Mouse (Mus musculus) liver, embryonic 13.5 days (tissue): ENCODE data around the gene Camk2n1. TPM values are rescaled to one million over a fixed set of nuclear protein-coding genes. Genes with fewer than 3 reads are reported as not detected.

Experiments used
- ATAC-seq: fragments of 200-750 bp; cut with Nextera tagmentation; 2 replicates; pipeline ENCODE4 v1.8.0; 2017; ENCODE audit warnings: low read depth, mild to moderate bottlenecking, moderate number of reproducible peaks, moderate library complexity
- DNase-seq: peaks from one replicate; pipeline ENCODE4 v3.0.0; 2022
- H3K27ac ChIP-seq: fragments of 300-500 bp; sonication (generic); 2 replicates; pipeline ENCODE4 v1.5.1; 2015; ENCODE audit warnings: moderate library complexity, mild to moderate bottlenecking, inconsistent platforms
- H3K27me3 ChIP-seq: fragments of 300-500 bp; sonication (generic); 2 replicates; pipeline ENCODE4 v1.6.1; 2015; ENCODE audit warnings: mild to moderate bottlenecking, inconsistent platforms
- H3K36me3 ChIP-seq: fragments of 300-500 bp; sonication (generic); 2 replicates; pipeline ENCODE4 v1.6.1; 2015; ENCODE audit warnings: mild to moderate bottlenecking, inconsistent platforms
- H3K4me1 ChIP-seq: fragments of 300-500 bp; sonication (generic); replicated peaks from 2 replicates; pipeline ENCODE4 v1.6.1; 2015; ENCODE audit warnings: inconsistent platforms
- H3K4me2 ChIP-seq: fragments of 300-500 bp; sonication (generic); 2 replicates; pipeline ENCODE4 v1.6.1; 2015; ENCODE audit warnings: inconsistent platforms, mild to moderate bottlenecking, moderate library complexity
- H3K4me3 ChIP-seq: fragments of 300-500 bp; sonication (generic); replicated peaks from 2 replicates; pipeline ENCODE4 v1.5.1; 2015; ENCODE audit warnings: mild to moderate bottlenecking, inconsistent platforms
- H3K9ac ChIP-seq: fragments of 300-500 bp; sonication (generic); 2 replicates; pipeline ENCODE4 v1.6.1; 2015; ENCODE audit warnings: mild to moderate bottlenecking, inconsistent platforms
- H3K9me3 ChIP-seq: fragments of 300-500 bp; sonication (generic); replicated peaks from 2 replicates; pipeline ENCODE4 v1.6.1; 2016; ENCODE audit warnings: inconsistent platforms
- WGBS: fragments of 180-500 bp; shearing (Covaris S2); methylation state at CpG from one replicate; pipeline ENCODE4 v1.1.7; 2015; ENCODE audit not compliant: insufficient replicate concordance; 5-methylcytosine and 5-hydroxymethylcytosine counted together
- polyA plus RNA-seq: library from polyadenylated mRNA; unstranded; fragments of >200 nt; fragmentation: Nextera tagmentation; extraction: Ambion mirVana; gene quantifications from 2 replicates; pipeline ENCODE4 v1.2.1, GENCODE M21; 2015

Gene Camk2n1
- polyA plus RNA-seq, 1 experiment from 2014 or later, result 1.3 TPM

- WGBS, result 40% methylated on average over 7 of the region's 7 CpGs
Observed at GRCm38 (mm10) chr4:138448872-138449615, 5.1 kb upstream of the Camk2n1 start.

GRCm38 (mm10) chr4:138449636-138450314, 4.3 kb upstream of the Camk2n1 start:
- Histone ChIP-seq H3K36me3 (no peaks in the 10 kb centered on the region), H3K4me2 (no peak overlapping the region), H3K27me3 (peaks cover 93% of the 10 kb centered on the region), H3K9me3 (no peaks in the 10 kb centered on the region), H3K27ac (no peak overlapping the region), H3K4me3 (no peak overlapping the region), H3K9ac (no peak overlapping the region), H3K4me1 (peaks cover 16% of the 10 kb centered on the region)
- ATAC-seq, result no peak
- DNase-seq, result no peak
- WGBS, result 46% methylated on average over 12 of the region's 12 CpGs

More at GRCm38 (mm10) chr4:138448872-138449615, 5.1 kb upstream of the Camk2n1 start:
- Histone ChIP-seq H3K27ac (no peak overlapping the region), H3K27me3 (peaks cover 89% of the 10 kb centered on the region), H3K4me1 (peaks cover 13% of the 10 kb centered on the region), H3K36me3 (no peaks in the 10 kb centered on the region), H3K4me2 (no peak overlapping the region), H3K4me3 (no peak overlapping the region), H3K9ac (no peak overlapping the region), H3K9me3 (no peaks in the 10 kb centered on the region)
- no peak for ATAC-seq
- DNase-seq, result no peak

GRCm38 (mm10) chr4:138452306-138453096, 1.6 kb upstream of the Camk2n1 start:
- ATAC-seq, result no peak

GRCm38 (mm10) chr4:138453097-138453752, 889 bp upstream of the Camk2n1 start:
- ATAC-seq, result peak; percentile 14; the same call in 1 of the 2 replicates
- no peak overlapping the region for H3K27ac ChIP-seq

More at GRCm38 (mm10) chr4:138452306-138453096, 1.6 kb upstream of the Camk2n1 start:
- Histone ChIP-seq H3K36me3 (no peaks in the 10 kb centered on the region), H3K9ac (no peak overlapping the region), H3K9me3 (no peaks in the 10 kb centered on the region), H3K27me3 (peaks cover 95% of the 10 kb centered on the region), H3K4me1 (peaks cover 16% of the 10 kb centered on the region), H3K27ac (no peak overlapping the region), H3K4me2 (no peak overlapping the region), H3K4me3 (no peak overlapping the region)
- 27% methylated on average over 15 of the region's 15 CpGs for WGBS
- DNase-seq, result no peak

DNA sequence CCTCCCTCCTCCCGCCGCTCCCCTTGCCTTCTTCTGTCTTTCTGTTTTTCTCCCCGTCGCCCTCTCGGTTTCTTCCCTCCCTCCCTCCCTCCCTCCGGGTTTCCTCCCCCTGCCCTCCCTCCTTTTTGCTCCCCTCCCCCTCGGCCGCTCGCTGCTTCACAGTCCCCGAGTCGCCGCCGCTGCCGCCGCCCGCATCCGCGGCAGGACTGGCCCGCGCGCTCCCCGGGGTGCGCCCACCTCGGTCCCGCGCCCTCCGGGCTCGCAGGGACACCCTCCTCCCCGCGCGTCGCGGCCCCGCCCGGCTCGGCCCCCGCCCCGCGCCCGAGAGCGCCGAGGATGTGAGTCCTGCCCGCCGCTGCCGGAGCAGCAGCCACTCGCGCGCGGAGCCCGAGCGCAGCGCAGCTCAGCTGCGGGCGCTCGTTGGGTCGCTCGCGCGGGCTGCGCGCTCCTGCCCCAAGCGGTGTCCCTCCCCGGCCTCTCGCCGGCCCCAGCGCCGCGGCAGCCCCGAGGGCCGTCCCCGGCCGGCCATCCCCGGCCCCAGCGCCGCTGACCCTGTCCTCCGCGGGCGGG, 542 bp downstream of the Camk2n1 start:
- Histone ChIP-seq H3K9me3 (no peaks in the 10 kb centered on the region), H3K36me3 (no peaks in the 10 kb centered on the region), H3K27me3 (peaks cover 97% of the 10 kb centered on the region), H3K27ac (peak overlapping the region; percentile 60), H3K4me2 (peak overlapping the region; percentile 60), H3K4me3 (peak overlapping the region; percentile 63), H3K4me1 (peaks cover 23% of the 10 kb centered on the region), H3K9ac (peak overlapping the region; percentile 70)
- ATAC-seq (no peak), DNase-seq (no peak)
- WGBS, result 2% methylated on average over 63 of the region's 78 CpGs

More at GRCm38 (mm10) chr4:138453097-138453752, 889 bp upstream of the Camk2n1 start:
- H3K9ac ChIP-seq, result no peak overlapping the region
- H3K4me1 ChIP-seq, result peaks cover 19% of the 10 kb centered on the region
- peak overlapping the region; percentile 63 for H3K4me3 ChIP-seq
- 8% methylated on average over 19 of the region's 19 CpGs for WGBS
- H3K4me2 ChIP-seq, result peak overlapping the region; percentile 60
- peaks cover 97% of the 10 kb centered on the region for H3K27me3 ChIP-seq
- H3K9me3 ChIP-seq, result no peaks in the 10 kb centered on the region
- no peaks in the 10 kb centered on the region for H3K36me3 ChIP-seq
- no peak for DNase-seq

- H3K4me3 ChIP-seq, result peak overlapping the region; percentile 63
- H3K36me3 ChIP-seq, result no peaks in the 10 kb centered on the region
- DNase-seq (no peak), ATAC-seq (no peak)
- H3K27me3 ChIP-seq, result peaks cover 95% of the 10 kb centered on the region
- H3K4me2 ChIP-seq, result peak overlapping the region; percentile 60
- H3K9ac ChIP-seq, result peak overlapping the region; percentile 70
- H3K9me3 ChIP-seq, result no peaks in the 10 kb centered on the region
- peak overlapping the region; percentile 60 for H3K27ac ChIP-seq
- peaks cover 23% of the 10 kb centered on the region for H3K4me1 ChIP-seq
- 2% methylated on average over 58 of the region's 58 CpGs for WGBS
Observed at GRCm38 (mm10) chr4:138455141-138455955, 1.2 kb downstream of the Camk2n1 start.

GRCm38 (mm10) chr4:138455956-138456341, 1.8 kb downstream of the Camk2n1 start:
- peaks cover 97% of the 10 kb centered on the region for H3K27me3 ChIP-seq
- no peaks in the 10 kb centered on the region for H3K36me3 ChIP-seq
- H3K4me3 ChIP-seq, result peak overlapping the region; percentile 63
- H3K9ac ChIP-seq, result peak overlapping the region; percentile 70
- no peaks in the 10 kb centered on the region for H3K9me3 ChIP-seq
- H3K27ac ChIP-seq, result peak overlapping the region; percentile 23; the same call in 1 of the 2 replicates
- DNase-seq, result no peak
- ATAC-seq, result no peak
- H3K4me2 ChIP-seq, result peak overlapping the region; percentile 60
- peaks cover 23% of the 10 kb centered on the region for H3K4me1 ChIP-seq
- 1% methylated on average over 17 of the region's 17 CpGs for WGBS

DNA sequence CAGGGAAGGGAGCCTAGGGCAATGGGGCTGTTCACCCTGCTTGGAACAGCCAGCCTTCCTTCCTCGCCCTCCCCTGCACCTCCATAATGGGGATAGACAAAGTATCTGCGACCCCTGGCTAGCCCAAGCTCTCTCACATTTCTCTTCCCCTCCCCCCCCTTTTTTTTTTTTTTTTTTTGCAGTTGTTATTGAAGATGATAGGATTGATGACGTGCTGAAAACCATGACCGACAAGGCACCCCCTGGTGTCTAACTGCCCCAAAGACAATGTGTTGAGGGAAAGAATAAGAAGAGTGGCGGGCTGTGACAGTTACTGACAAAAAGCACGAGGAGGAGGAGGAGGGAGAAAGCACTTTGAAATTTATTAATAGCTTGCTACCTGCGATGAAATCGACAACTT, 2.4 kb downstream of the Camk2n1 start:
- Histone ChIP-seq H3K4me1 (peaks cover 26% of the 10 kb centered on the region), H3K9me3 (no peaks in the 10 kb centered on the region), H3K27ac (no peak overlapping the region), H3K9ac (peak overlapping the region; percentile 70), H3K4me2 (peak overlapping the region; percentile 60), H3K27me3 (peaks cover 96% of the 10 kb centered on the region), H3K4me3 (peak overlapping the region; percentile 63), H3K36me3 (no peaks in the 10 kb centered on the region)
- ATAC-seq, result no peak
- WGBS, result 3% methylated on average over 8 of the region's 8 CpGs
- no peak for DNase-seq

DNA sequence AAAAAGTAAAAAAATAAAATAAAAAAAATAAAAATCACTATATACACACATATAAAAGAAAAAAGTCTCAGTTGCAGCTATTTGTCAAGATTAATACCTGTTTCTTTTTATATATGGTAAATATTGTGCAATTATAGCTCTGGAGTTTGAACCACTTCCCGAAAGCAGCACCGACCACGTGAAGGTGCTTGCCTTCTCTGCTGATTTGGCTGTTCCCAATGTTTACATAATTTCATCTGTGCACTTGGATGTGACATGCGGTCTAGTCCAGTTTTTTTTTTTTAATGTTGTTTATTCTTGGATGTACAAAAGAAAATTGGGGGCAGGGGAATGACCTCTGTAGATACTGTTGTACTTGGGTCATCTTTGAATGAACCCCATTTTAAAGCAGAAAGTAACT, 3.0 kb downstream of the Camk2n1 start:
- Histone ChIP-seq H3K27ac (no peak overlapping the region), H3K4me3 (no peak overlapping the region), H3K4me2 (no peak overlapping the region), H3K9ac (no peak overlapping the region), H3K27me3 (peaks cover 94% of the 10 kb centered on the region), H3K9me3 (no peaks in the 10 kb centered on the region), H3K36me3 (no peaks in the 10 kb centered on the region), H3K4me1 (peaks cover 26% of the 10 kb centered on the region)
- WGBS, result 27% methylated on average over 4 of the region's 4 CpGs
- ATAC-seq (no peak), DNase-seq (no peak)

DNA sequence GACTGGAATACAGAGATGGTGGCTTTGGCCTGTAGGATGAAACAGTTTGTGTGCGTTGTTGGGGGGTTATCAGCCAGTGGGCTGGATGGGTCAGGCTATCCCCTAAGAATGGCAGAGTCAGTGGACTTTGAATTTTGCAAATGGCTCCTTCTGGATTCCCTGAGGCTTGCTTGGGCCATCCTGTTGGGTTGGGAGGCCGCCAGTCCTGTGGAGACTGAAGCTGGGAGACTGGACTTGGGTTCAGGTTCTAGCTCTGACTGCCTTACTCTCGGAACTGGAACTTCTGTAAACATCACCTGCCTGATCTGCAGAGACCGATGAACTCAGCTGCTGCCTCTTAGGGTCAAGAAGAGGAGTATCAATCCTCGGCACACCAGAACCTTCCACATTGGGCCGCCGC, 4.1 kb downstream of the Camk2n1 start:
- H3K36me3 ChIP-seq, result no peaks in the 10 kb centered on the region
- ATAC-seq, result no peak
- H3K4me1 ChIP-seq, result peaks cover 31% of the 10 kb centered on the region
- no peak for DNase-seq
- H3K27ac ChIP-seq, result no peak overlapping the region
- peaks cover 94% of the 10 kb centered on the region for H3K27me3 ChIP-seq
- WGBS, result 50% methylated on average over 7 of the region's 7 CpGs
- no peak overlapping the region for H3K4me2 ChIP-seq
- no peak overlapping the region for H3K4me3 ChIP-seq
- H3K9me3 ChIP-seq, result no peaks in the 10 kb centered on the region
- H3K9ac ChIP-seq, result no peak overlapping the region
